14 mouse cellular contexts compared by ENCODE assay signal in genomic region chr11:61728037-61728436, GRCm38 (mm10). TPM values are rescaled to one million over a fixed set of nuclear protein-coding genes. Genes with fewer than 3 reads are reported as not detected.
A peak's percentile ranks its signal among the peaks of the same experiment; 100 is the strongest.
DNase-seq lines count a peak whose midpoint lies in the region; ATAC-seq and TF ChIP-seq lines count a peak whose summit lies in the region.
"Had no signal": no experiment of that assay in that cellular context is flagged by ENCODE, and none has a peak within 500 bp of the region (broad histone marks: within the 10 kb centered on the region; RNA-seq: fewer than 3 reads in every experiment).

No protein-coding gene starts in this region.

- no peaks in the 10 kb centered on the region for H3K27me3 ChIP-seq in liver, adult 2 months (ENCODE audit: control insufficient read depth, insufficient read depth, low read length)
- no peaks in the 10 kb centered on the region for H3K27me3 ChIP-seq in kidney, embryonic 16.5 days (ENCODE audit: insufficient read depth, low read length)
- H3K27me3 ChIP-seq: hindbrain, embryonic 12.5 days; neural tube, embryonic 15.5 days had no signal

- H3K4me2 ChIP-seq in kidney, embryonic 16.5 days (replicated peaks; ENCODE audit: low read depth, low read length): no peak overlapping the region
- H3K4me2 ChIP-seq: hindbrain, embryonic 12.5 days; midbrain, embryonic 11.5 days; neural tube, embryonic 15.5 days had no signal

- TF ChIP-seq POLR2A in liver, adult 2 months (IDR thresholded peaks at IDR 0.05; ENCODE audit: extremely low read depth, insufficient read depth, low read length): no peak

- TF ChIP-seq CTCF in liver, adult 2 months (IDR thresholded peaks at IDR 0.05; ENCODE audit: low read depth, low read length): no peak

- H3K36me3 ChIP-seq in liver, adult 2 months (ENCODE audit: control insufficient read depth, insufficient read depth, low read length): peaks cover 23% of the 10 kb centered on the region
- peaks cover 18% of the 10 kb centered on the region for H3K36me3 ChIP-seq in kidney, embryonic 16.5 days (ENCODE audit: insufficient read depth, low read length)

- 0 out of 2 replicates have a peak, but pooled peaks cover 2% of the 10 kb centered on the region for H3K4me1 ChIP-seq in liver, adult 2 months (ENCODE audit: control insufficient read depth, insufficient read depth, low read length)
- H3K4me1 ChIP-seq in kidney, embryonic 16.5 days (ENCODE audit: insufficient read depth, low read length): peaks cover 7% of the 10 kb centered on the region; the same call in 1 of the 2 replicates
- H3K4me1 ChIP-seq: hindbrain, embryonic 12.5 days; limb, embryonic 10.5 days; neural tube, embryonic 15.5 days had no signal

- ATAC-seq in granulocyte monocyte progenitor cell, adult 5-6 weeks (replicated peaks; ENCODE audit: poor library complexity, severe bottlenecking): peak; percentile 75
- ATAC-seq in kidney, embryonic 16.5 days (ENCODE audit: low FRiP score, low TSS enrichment): no peak
- ATAC-seq in megakaryocyte progenitor cell, adult 5-6 weeks (replicated peaks; ENCODE audit: poor library complexity): 0 out of 2 replicates have a peak, but pooled peaks have one; percentile 31

- no peaks in the 10 kb centered on the region for H3K79me2 ChIP-seq in liver, adult 2 months (ENCODE audit: control insufficient read depth, insufficient read depth, low read length)

- H3K4me3 ChIP-seq in liver, adult 2 months (ENCODE audit: insufficient read depth, low read depth, low read length): no peak overlapping the region
- H3K4me3 ChIP-seq in kidney, embryonic 16.5 days (ENCODE audit: low read length): no peak overlapping the region
- H3K4me3 ChIP-seq: hindbrain, embryonic 12.5 days; limb, embryonic 10.5 days; neural tube, embryonic 15.5 days had no signal

- 63% methylated on average over 2 of the region's 2 CpGs for WGBS in liver, adult 2 months
- 49% methylated on average over 2 of the region's 2 CpGs for WGBS in kidney, embryonic 16.5 days

- H3K9me3 ChIP-seq in kidney, embryonic 16.5 days (ENCODE audit: low read length): no peaks in the 10 kb centered on the region
- H3K9me3 ChIP-seq: hindbrain, embryonic 12.5 days; limb, embryonic 10.5 days; neural tube, embryonic 15.5 days had no signal

- H3K9ac ChIP-seq in liver, adult 2 months (ENCODE audit: low read depth, low read length): no peak overlapping the region
- H3K9ac ChIP-seq in kidney, embryonic 16.5 days (replicated peaks; ENCODE audit: low read length): no peak overlapping the region
- H3K9ac ChIP-seq: hindbrain, embryonic 12.5 days; neural tube, embryonic 15.5 days had no signal

- peak overlapping the region; percentile 58 for H3K27ac ChIP-seq in liver, adult 2 months (replicated peaks; ENCODE audit: insufficient read depth, low read depth, low read length)
- peak overlapping the region; percentile 25; the same call in 1 of the 2 replicates for H3K27ac ChIP-seq in kidney, embryonic 16.5 days (ENCODE audit: low read length)
- H3K27ac ChIP-seq: hindbrain, embryonic 12.5 days; limb, embryonic 10.5 days; neural tube, embryonic 15.5 days had no signal

- DNase-seq in liver, adult 2 months (ENCODE audit: extremely low read depth, low read depth, low spot score): peak; percentile 31
- DNase-seq in liver: no peak
- no peak for DNase-seq in retina, postnatal 1 day
- no peak for DNase-seq in yolk sac, embryonic 10.5 days (ENCODE audit: low spot score)
- DNase-seq: right cerebral cortex, postnatal 4 days had no signal

RNA-seq across cellular contexts. Expression of gene Slc5a10, which starts 7.4 kb away (rescaled TPM):
- 0.07 TPM in 1 of 2 replicates, not detected in the other for total RNA-seq in liver, adult 2 months (2014; rRNA removed)
- polyA plus RNA-seq in liver, adult 2 months (2012; rRNA removed): not detected in 2 replicates
- not detected in 2 replicates for total RNA-seq in granulocyte monocyte progenitor cell, adult 5-6 weeks (2014; fragmentation: Nextera tagmentation)
- not detected in 2 replicates for total RNA-seq in granulocyte monocyte progenitor cell, adult 5-6 weeks (2017)
- 0.80 and 1.1 TPM in 2 replicates for polyA plus RNA-seq in kidney, embryonic 16.5 days (2015; fragmentation: Nextera tagmentation; extraction: Ambion mirVana)
- not detected in 2 replicates for total RNA-seq in megakaryocyte progenitor cell, adult 5-6 weeks (2015)
- not detected in 2 replicates for total RNA-seq in megakaryocyte progenitor cell, adult 5-6 weeks (2017)
- polyA plus RNA-seq: embryonic facial prominence, embryonic 11.5 days; hindbrain, embryonic 12.5 days; large intestine, adult 2 months; midbrain, embryonic 11.5 days; neural tube, embryonic 15.5 days had no signal

RNA-seq across cellular contexts. Expression of gene Prpsap2, which starts 33.9 kb away (rescaled TPM):
- total RNA-seq in liver, adult 2 months (2014; rRNA removed): 12.6 and 13.5 TPM in 2 replicates
- 6.0 and 6.6 TPM in 2 replicates for polyA plus RNA-seq in liver, adult 2 months (2012; rRNA removed)
- total RNA-seq in granulocyte monocyte progenitor cell, adult 5-6 weeks (2014; fragmentation: Nextera tagmentation): 33.3 and 48.5 TPM in 2 replicates
- 37.7 and 39.7 TPM in 2 replicates for total RNA-seq in granulocyte monocyte progenitor cell, adult 5-6 weeks (2017)
- polyA plus RNA-seq in kidney, embryonic 16.5 days (2015; fragmentation: Nextera tagmentation; extraction: Ambion mirVana): 31.7 and 33.3 TPM in 2 replicates
- total RNA-seq in megakaryocyte progenitor cell, adult 5-6 weeks (2015): 37.5 and 41.4 TPM in 2 replicates
- 46.4 and 50.9 TPM in 2 replicates for total RNA-seq in megakaryocyte progenitor cell, adult 5-6 weeks (2017)

RNA-seq across cellular contexts. Expression of gene Fam83g, which starts 44.1 kb away (rescaled TPM):
- 1.0 and 1.5 TPM in 2 replicates for total RNA-seq in liver, adult 2 months (2014; rRNA removed)
- polyA plus RNA-seq in liver, adult 2 months (2012; rRNA removed): 1.4 TPM in 2 replicates
- total RNA-seq in granulocyte monocyte progenitor cell, adult 5-6 weeks (2014; fragmentation: Nextera tagmentation): not detected in 2 replicates
- not detected in 2 replicates for total RNA-seq in granulocyte monocyte progenitor cell, adult 5-6 weeks (2017)
- 3.0 and 3.1 TPM in 2 replicates for polyA plus RNA-seq in kidney, embryonic 16.5 days (2015; fragmentation: Nextera tagmentation; extraction: Ambion mirVana)
- not detected in 2 replicates for total RNA-seq in megakaryocyte progenitor cell, adult 5-6 weeks (2015)
- total RNA-seq in megakaryocyte progenitor cell, adult 5-6 weeks (2017): 0.10 TPM in 1 of 2 replicates, not detected in the other
